Mouse (Mus musculus) heart, adult 18-20 months (tissue): ENCODE measurements around the gene Atp13a3. TPM values are rescaled to one million over a fixed set of nuclear protein-coding genes. Genes with fewer than 3 reads are reported as not detected.

Experiments
- DNase-seq, 2 experiments: peaks; one replicate each; pipeline ENCODE4 v3.0.0; 2021 to 2022; ENCODE audit warnings: mixed read lengths in 1 of 2
- total RNA-seq, 2 experiments: library from RNA; stranded (reverse); gene quantifications; 2 replicates each; pipeline ENCODE4 v1.2.3; 2021

Gene Atp13a3
- total RNA-seq, 2 experiments from 2014 or later = 48.4 to 49.8 TPM

- DNase-seq = no peak
Observed at GRCm38 (mm10) chr16:30278406-30278805, 127.4 kb downstream of the Atp13a3 start.

- DNase-seq = peak in 1 of 2 experiments; percentile 24
Observed at GRCm38 (mm10) chr16:30275558-30276340, 130.0 kb downstream of the Atp13a3 start.

DNA sequence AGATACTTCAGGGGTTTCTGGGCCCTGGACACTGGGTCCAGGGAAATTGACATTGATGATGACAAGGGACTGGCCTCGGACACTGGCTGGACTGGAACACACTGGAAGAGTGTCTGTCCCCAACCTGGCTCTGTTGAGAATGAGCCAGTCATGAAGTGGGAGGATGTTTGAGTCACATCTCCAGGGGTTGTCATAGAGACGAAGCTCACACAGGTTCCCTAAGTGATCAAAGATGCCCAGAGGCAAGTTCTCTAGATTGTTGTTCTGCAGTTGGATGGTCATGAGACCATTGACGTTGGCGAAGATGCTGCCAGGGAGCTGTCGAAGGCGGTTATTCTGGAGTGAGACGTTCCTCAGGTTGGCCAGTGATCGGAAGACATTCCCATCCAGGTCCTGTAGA lies 132.7 kb downstream of the Atp13a3 start:
- no peak for DNase-seq

- DNase-seq = no peak
Observed at GRCm38 (mm10) chr16:30271941-30272595, 133.7 kb downstream of the Atp13a3 start.

DNA sequence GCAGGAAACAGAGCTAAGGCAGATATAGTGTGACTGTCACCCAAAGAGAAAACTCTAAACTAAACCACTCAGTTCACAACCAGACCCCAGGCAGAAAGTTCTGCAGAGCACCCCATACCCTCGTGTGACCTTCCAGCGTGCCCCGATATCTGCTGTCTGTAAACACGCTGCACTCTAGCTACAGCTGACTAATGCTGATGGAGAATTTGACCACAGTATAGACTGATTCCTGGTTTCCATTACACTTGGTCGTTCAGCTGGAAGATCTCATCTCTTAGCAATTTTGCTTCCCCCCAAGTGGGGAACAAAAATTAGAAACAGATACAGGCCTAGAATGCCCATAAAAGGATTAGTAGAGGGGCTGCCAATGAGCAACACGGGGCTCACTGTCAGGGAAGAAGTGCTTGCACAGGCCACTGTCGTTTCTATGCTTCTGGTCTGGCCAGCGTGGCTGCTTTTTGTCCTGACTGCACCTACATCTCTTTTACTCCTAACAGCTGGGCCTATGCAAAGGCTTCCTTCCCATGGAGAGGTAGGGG lies 134.5 kb downstream of the Atp13a3 start:
- no peak for DNase-seq

GRCm38 (mm10) chr16:30267359-30267758 lies 138.4 kb downstream of the Atp13a3 start, which contains the start of gene Cpn2:
Gene Cpn2, minus strand, starts transcription at chr16:30267499.
- no peak for DNase-seq

GRCm38 (mm10) chr16:30266561-30266960 lies 139.2 kb downstream of the Atp13a3 start:
- no peak for DNase-seq

GRCm38 (mm10) chr16:30265611-30266010 lies 140.2 kb downstream of the Atp13a3 start:
- no peak for DNase-seq

- DNase-seq = no peak
Observed at GRCm38 (mm10) chr16:30263156-30263555, 142.6 kb downstream of the Atp13a3 start.

DNA sequence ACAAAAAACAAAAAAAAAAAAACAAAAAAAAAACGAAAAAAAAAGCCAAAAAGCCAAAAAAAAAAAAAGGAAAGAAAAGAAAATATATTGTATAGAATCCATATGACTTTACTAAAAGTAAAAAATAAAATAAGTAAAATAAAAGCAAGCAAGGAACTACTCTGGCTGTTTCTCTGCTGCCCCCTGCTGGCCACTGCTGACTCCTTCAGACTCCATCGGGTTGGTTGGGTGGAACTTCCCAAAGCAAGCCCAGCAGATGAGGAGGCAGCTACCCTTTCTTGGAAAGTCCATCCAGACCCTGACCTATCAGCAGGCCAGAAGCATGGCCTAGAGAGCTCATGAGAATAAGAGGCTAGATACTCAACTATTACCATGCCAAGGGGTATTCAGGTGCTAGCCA lies 143.1 kb downstream of the Atp13a3 start:
- DNase-seq = peak; percentile 52 to 87

Other genes with a start within 250 kb of the Atp13a3 start
- gene Cpn2, start 138.5 kb downstream of the Atp13a3 start, total RNA-seq = under 1 TPM; 0.10 to 0.13 TPM
- gene Lrrc15, start 122.7 kb downstream of the Atp13a3 start, total RNA-seq = under 1 TPM; 0.08 to 0.20 TPM
- gene Gp5, start 95.2 kb downstream of the Atp13a3 start, total RNA-seq = under 1 TPM; 0.50 to 0.80 TPM
- gene Tmem44, start 144.9 kb upstream of the Atp13a3 start, total RNA-seq = 1 to 10 TPM; 3.8 to 4.4 TPM
- 10 to 100 TPM; 19.5 to 23.4 TPM for gene Lsg1, start 181.6 kb upstream of the Atp13a3 start, total RNA-seq
- 10 to 100 TPM; 18.8 to 20.9 TPM for gene Fam43a, start 193.7 kb upstream of the Atp13a3 start, total RNA-seq